Mouse (Mus musculus) activated CD4-positive, CD25-positive, alpha-beta regulatory T cell, adult 4 months (primary cell): ENCODE data around the gene Nipbl. TPM values are rescaled to one million over a fixed set of nuclear protein-coding genes. Genes with fewer than 3 reads are reported as not detected.

Experiments
- ATAC-seq: one replicate; pipeline ENCODE4 v1.8.0; 2017
- polyA plus RNA-seq, 2 experiments: library from polyadenylated mRNA; unstranded; fragments of 100-300 nt; shearing (Covaris generic); gene quantifications; one replicate each; pipeline ENCODE4 v1.2.1; 2017

Nipbl gene
- polyA plus RNA-seq, 2 experiments from 2014 or later: 41.1 to 41.4 TPM

- ATAC-seq: no peak
Measured at GRCm38 (mm10) chr15:8416500-8417138, 27.6 kb downstream of the Nipbl start.

- ATAC-seq: no peak
Measured at GRCm38 (mm10) chr15:8413356-8413755, 30.9 kb downstream of the Nipbl start.

GRCm38 (mm10) chr15:8411873-8412272 is 32.4 kb downstream of the Nipbl start:
- ATAC-seq: no peak

- peak; percentile 40 for ATAC-seq
Measured at GRCm38 (mm10) chr15:8411168-8411837, 33.0 kb downstream of the Nipbl start.

- no peak for ATAC-seq
Measured at GRCm38 (mm10) chr15:8407082-8407481, 37.2 kb downstream of the Nipbl start.

GRCm38 (mm10) chr15:8406219-8406618 is 38.0 kb downstream of the Nipbl start:
- ATAC-seq: no peak

- ATAC-seq: no peak
Measured at GRCm38 (mm10) chr15:8402591-8402990, 41.7 kb downstream of the Nipbl start.

GRCm38 (mm10) chr15:8401536-8401935 is 42.7 kb downstream of the Nipbl start:
- no peak for ATAC-seq

GRCm38 (mm10) chr15:8391764-8392163 is 52.5 kb downstream of the Nipbl start:
- ATAC-seq: no peak

GRCm38 (mm10) chr15:8382213-8382612 is 62.0 kb downstream of the Nipbl start:
- no peak for ATAC-seq

GRCm38 (mm10) chr15:8375657-8376056 is 68.6 kb downstream of the Nipbl start:
- no peak for ATAC-seq

- ATAC-seq: no peak
Measured at GRCm38 (mm10) chr15:8374724-8375123, 69.5 kb downstream of the Nipbl start.

- ATAC-seq: no peak
Measured at GRCm38 (mm10) chr15:8347104-8347773, 97.0 kb downstream of the Nipbl start.

- ATAC-seq: no peak
Measured at GRCm38 (mm10) chr15:8340596-8340995, 103.7 kb downstream of the Nipbl start.

GRCm38 (mm10) chr15:8331547-8331946 is 112.7 kb downstream of the Nipbl start:
- ATAC-seq: no peak

- ATAC-seq: no peak
Measured at GRCm38 (mm10) chr15:8325629-8326028, 118.6 kb downstream of the Nipbl start.

- ATAC-seq: no peak
Measured at GRCm38 (mm10) chr15:8324833-8325232, 119.4 kb downstream of the Nipbl start.

GRCm38 (mm10) chr15:8324061-8324460 is 120.2 kb downstream of the Nipbl start:
- ATAC-seq: no peak

GRCm38 (mm10) chr15:8321491-8321890 is 122.8 kb downstream of the Nipbl start:
- no peak for ATAC-seq

GRCm38 (mm10) chr15:8319191-8319590 is 125.1 kb downstream of the Nipbl start:
- ATAC-seq: no peak

- no peak for ATAC-seq
Measured at GRCm38 (mm10) chr15:8317381-8317780, 126.9 kb downstream of the Nipbl start.

- ATAC-seq: no peak
Measured at GRCm38 (mm10) chr15:8305474-8305873, 138.8 kb downstream of the Nipbl start.

- no peak for ATAC-seq
Measured at GRCm38 (mm10) chr15:8302944-8303343, 141.3 kb downstream of the Nipbl start.

- no peak for ATAC-seq
Measured at GRCm38 (mm10) chr15:8294150-8294549, 150.1 kb downstream of the Nipbl start.
